Comparison of ENCODE assay signal across 9 mouse cellular contexts in genomic region chr15:99735631-99736030, GRCm38 (mm10). TPM values are rescaled to one million over a fixed set of nuclear protein-coding genes. Genes with fewer than 3 reads are reported as not detected.
DNase-seq lines count a peak whose midpoint lies in the region; ATAC-seq lines count a peak whose summit lies in the region.
"Had no signal": no experiment of that assay in that cellular context is flagged by ENCODE, and none has a peak within 500 bp of the region (broad histone marks: within the 10 kb centered on the region; RNA-seq: fewer than 3 reads in every experiment).

No protein-coding gene starts in this region.

- peaks cover 71% of the 10 kb centered on the region for H3K36me3 ChIP-seq in forebrain, embryonic 14.5 days (ENCODE audit: control insufficient read depth, insufficient read depth, low read length)
- H3K36me3 ChIP-seq in midbrain, embryonic 14.5 days (ENCODE audit: control insufficient read depth, insufficient read depth, low read length) = peaks cover 67% of the 10 kb centered on the region

- H3K4me2 ChIP-seq in forebrain, embryonic 14.5 days (ENCODE audit: low read length) = no peak overlapping the region
- no peak overlapping the region for H3K4me2 ChIP-seq in midbrain, embryonic 14.5 days (ENCODE audit: low read length)
- H3K4me2 ChIP-seq: limb, embryonic 15.5 days had no signal

- no peaks in the 10 kb centered on the region for H3K27me3 ChIP-seq in forebrain, embryonic 14.5 days (replicated peaks; ENCODE audit: control insufficient read depth, insufficient read depth, low read length)
- H3K27me3 ChIP-seq in midbrain, embryonic 14.5 days (ENCODE audit: control insufficient read depth, insufficient read depth, low read length) = no peaks in the 10 kb centered on the region
- H3K27me3 ChIP-seq: limb, embryonic 15.5 days had no signal

- no peak overlapping the region for H3K27ac ChIP-seq in forebrain, embryonic 14.5 days (ENCODE audit: low read depth, low read length)
- no peak overlapping the region for H3K27ac ChIP-seq in midbrain, embryonic 14.5 days (replicated peaks; ENCODE audit: low read depth, low read length)
- H3K27ac ChIP-seq: limb, embryonic 15.5 days had no signal

- peak; percentile 100 for DNase-seq in adrenal gland, postnatal 10 days
- DNase-seq in cerebellum, postnatal 10 days = peak; percentile 99 to 100
- peak; percentile 100 for DNase-seq in heart, postnatal 4 days
- DNase-seq in left cerebral cortex, postnatal 10 days (ENCODE audit: extremely low spot score in 1 of 2, low spot score in 2 of 2) = peak; percentile 100
- peak; percentile 100 for DNase-seq in spleen, postnatal 10 days (ENCODE audit: low spot score in 2 of 2)
- DNase-seq in forebrain, embryonic 14.5 days (ENCODE audit: low spot score) = no peak
- no peak for DNase-seq in embryo, embryonic 10 days (ENCODE audit: low spot score)
- no peak for DNase-seq in midbrain, embryonic 14.5 days

- H3K4me3 ChIP-seq in forebrain, embryonic 14.5 days (ENCODE audit: low read depth, low read length) = no peak overlapping the region
- no peak overlapping the region for H3K4me3 ChIP-seq in midbrain, embryonic 14.5 days (replicated peaks; ENCODE audit: low read depth, low read length)
- H3K4me3 ChIP-seq: limb, embryonic 15.5 days had no signal

- 93% methylated on average over 2 of the region's 2 CpGs for WGBS in forebrain, embryonic 14.5 days
- WGBS in midbrain, embryonic 14.5 days = 95% methylated on average over 2 of the region's 2 CpGs

- no peak overlapping the region for H3K9ac ChIP-seq in forebrain, embryonic 14.5 days (ENCODE audit: low read length)
- no peak overlapping the region for H3K9ac ChIP-seq in midbrain, embryonic 14.5 days (replicated peaks; ENCODE audit: low read length)
- H3K9ac ChIP-seq: limb, embryonic 15.5 days had no signal

- intact Hi-C loops in left cerebral cortex, postnatal 10 days (cut with DNase I) = no loop called here

- H3K9me3 ChIP-seq in forebrain, embryonic 14.5 days (replicated peaks; ENCODE audit: control insufficient read depth, low read length) = no peaks in the 10 kb centered on the region
- H3K9me3 ChIP-seq in midbrain, embryonic 14.5 days (ENCODE audit: control insufficient read depth, low read length) = no peaks in the 10 kb centered on the region
- H3K9me3 ChIP-seq: limb, embryonic 15.5 days had no signal

- H3K4me1 ChIP-seq in forebrain, embryonic 14.5 days (ENCODE audit: control insufficient read depth, insufficient read depth, low read length) = no peaks in the 10 kb centered on the region
- H3K4me1 ChIP-seq in midbrain, embryonic 14.5 days (ENCODE audit: control insufficient read depth, insufficient read depth, low read length) = no peaks in the 10 kb centered on the region
- H3K4me1 ChIP-seq: limb, embryonic 15.5 days had no signal

- ATAC-seq in forebrain, embryonic 14.5 days = no peak
- ATAC-seq in midbrain, embryonic 14.5 days (ENCODE audit: low FRiP score, low TSS enrichment) = no peak

RNA-seq across cellular contexts. Expression of gene Cox14, which starts 10.2 kb away (rescaled TPM):
- total RNA-seq in adrenal gland, postnatal 10 days (2021) = 100 to 1,000 TPM; 178 to 185 TPM
- 100 to 1,000 TPM; 150 to 159 TPM for total RNA-seq in heart, postnatal 4 days (2021)
- total RNA-seq in left cerebral cortex, postnatal 10 days (2021) = 10 to 100 TPM; 96.8 to 99.0 TPM
- polyA plus RNA-seq in forebrain, embryonic 14.5 days (2014; fragmentation: Nextera tagmentation; extraction: Ambion mirVana) = 195 and 238 TPM in 2 replicates
- polyA plus RNA-seq in midbrain, embryonic 14.5 days (2014; fragmentation: Nextera tagmentation; extraction: Ambion mirVana) = 168 and 206 TPM in 2 replicates

RNA-seq across cellular contexts. Expression of gene Gpd1, which starts 18.3 kb away (rescaled TPM):
- total RNA-seq in adrenal gland, postnatal 10 days (2021) = 1,000 to 10,000 TPM; 1,543 to 1,818 TPM
- total RNA-seq in heart, postnatal 4 days (2021) = 10 to 100 TPM; 24.5 to 26.4 TPM
- 10 to 100 TPM; 13.9 to 16.9 TPM for total RNA-seq in left cerebral cortex, postnatal 10 days (2021)
- polyA plus RNA-seq in forebrain, embryonic 14.5 days (2014; fragmentation: Nextera tagmentation; extraction: Ambion mirVana) = 0.77 and 1.2 TPM in 2 replicates
- 0.92 and 1.7 TPM in 2 replicates for polyA plus RNA-seq in midbrain, embryonic 14.5 days (2014; fragmentation: Nextera tagmentation; extraction: Ambion mirVana)

RNA-seq across cellular contexts. Expression of gene Gm17349, which starts 30.3 kb away (rescaled TPM):
- 10 to 100 TPM; 10.9 to 24.6 TPM for total RNA-seq in adrenal gland, postnatal 10 days (2021)
- 1 to 10 TPM; 3.7 to 4.8 TPM for total RNA-seq in heart, postnatal 4 days (2021)
- 1 to 10 TPM; 1.6 to 4.7 TPM for total RNA-seq in left cerebral cortex, postnatal 10 days (2021)
- not detected in 2 replicates for polyA plus RNA-seq in forebrain, embryonic 14.5 days (2014; fragmentation: Nextera tagmentation; extraction: Ambion mirVana)
- not detected in 2 replicates for polyA plus RNA-seq in midbrain, embryonic 14.5 days (2014; fragmentation: Nextera tagmentation; extraction: Ambion mirVana)
- polyA plus RNA-seq: limb, embryonic 15.5 days had no signal

RNA-seq across cellular contexts. Expression of gene Smarcd1, which starts 33.7 kb away (rescaled TPM):
- total RNA-seq in adrenal gland, postnatal 10 days (2021) = 10 to 100 TPM; 47.1 to 49.6 TPM
- total RNA-seq in heart, postnatal 4 days (2021) = 10 to 100 TPM; 46.5 to 47.7 TPM
- total RNA-seq in left cerebral cortex, postnatal 10 days (2021) = 100 to 1,000 TPM; 126 to 129 TPM
- polyA plus RNA-seq in forebrain, embryonic 14.5 days (2014; fragmentation: Nextera tagmentation; extraction: Ambion mirVana) = 90.7 and 98.1 TPM in 2 replicates
- polyA plus RNA-seq in midbrain, embryonic 14.5 days (2014; fragmentation: Nextera tagmentation; extraction: Ambion mirVana) = 127 and 136 TPM in 2 replicates

RNA-seq across cellular contexts. Expression of gene Cers5, which starts 37.1 kb away (rescaled TPM):
- 10 to 100 TPM; 35.9 to 41.6 TPM for total RNA-seq in adrenal gland, postnatal 10 days (2021)
- total RNA-seq in heart, postnatal 4 days (2021) = 10 to 100 TPM; 29.3 to 31.3 TPM
- total RNA-seq in left cerebral cortex, postnatal 10 days (2021) = 10 to 100 TPM; 43.6 to 47.2 TPM
- polyA plus RNA-seq in forebrain, embryonic 14.5 days (2014; fragmentation: Nextera tagmentation; extraction: Ambion mirVana) = 71.9 and 72.5 TPM in 2 replicates
- polyA plus RNA-seq in midbrain, embryonic 14.5 days (2014; fragmentation: Nextera tagmentation; extraction: Ambion mirVana) = 70.9 and 74.5 TPM in 2 replicates

Comparison
In these comparisons a context has a peak if more than half of its experiments do, and no peak if none do; other contexts are left out.
1. DNase-seq: peak in adrenal gland, postnatal 10 days (single experiment), cerebellum, postnatal 10 days (2 of 2), heart, postnatal 4 days (single experiment), left cerebral cortex, postnatal 10 days (2 of 2) and spleen, postnatal 10 days (2 of 2); none in forebrain, embryonic 14.5 days (single experiment), embryo, embryonic 10 days (single experiment) and midbrain, embryonic 14.5 days (single experiment).
2. RNA of gene Gpd1, which starts 18.3 kb away (total RNA-seq): 1,543 to 1,818 TPM in adrenal gland, postnatal 10 days; 24.5 to 26.4 TPM in heart, postnatal 4 days and 13.9 to 16.9 TPM in left cerebral cortex, postnatal 10 days; every median in the first group is over 10 times any median in the second.